Mouse (Mus musculus): ENCODE measurements around the gene Atf3. TPM values are rescaled to one million over a fixed set of nuclear protein-coding genes. Genes with fewer than 3 reads are reported as not detected.

Atf3 gene
- polyA plus RNA-seq (2015; fragmentation: Nextera tagmentation; extraction: Ambion mirVana): 8.2 and 8.3 TPM in 2 replicates

- no peak for DNase-seq (ENCODE audit: low spot score)
- no peak within 1 kb of the TSS for H3K9ac ChIP-seq (replicated peaks; ENCODE audit: low read depth)
- no peaks in the 10 kb centered on the region for H3K36me3 ChIP-seq (ENCODE audit: insufficient read depth, low read length)
- no peaks in the 10 kb centered on the region for H3K27me3 ChIP-seq (replicated peaks; ENCODE audit: insufficient read depth, low read length)
- no peak within 1 kb of the TSS for H3K4me3 ChIP-seq (ENCODE audit: low read depth, low read length)
- no peak for TF ChIP-seq CTCF (IDR thresholded peaks at IDR 0.05)
- no peak for TF ChIP-seq EP300 (IDR thresholded peaks at IDR 0.05)
- 49% methylated on average over 6 of the region's 6 CpGs for WGBS
- no peaks in the 10 kb centered on the region for H3K4me1 ChIP-seq (ENCODE audit: insufficient read depth, low read depth, low read length)
- no peak within 1 kb of the TSS for H3K27ac ChIP-seq (ENCODE audit: low read length)
- ATAC-seq: no peak
- H3K4me2 ChIP-seq (replicated peaks; ENCODE audit: low read depth, low read length): no peak within 1 kb of the TSS
- no peaks in the 10 kb centered on the region for H3K9me3 ChIP-seq (ENCODE audit: low read length)
These were observed at the start of gene Atf3 for GRCm38 (mm10) chr1:191217939-191218338. Gene Atf3, minus strand, starts transcription at chr1:191218039.

GRCm38 (mm10) chr1:191267162-191267561, 49.3 kb upstream of the Atf3 start:
- no peaks in the 10 kb centered on the region for H3K9me3 ChIP-seq (ENCODE audit: low read length)
- 85% methylated on average over 5 of the region's 5 CpGs for WGBS
- TF ChIP-seq EP300 (IDR thresholded peaks at IDR 0.05): no peak
- no peak for TF ChIP-seq CTCF (IDR thresholded peaks at IDR 0.05)
- ATAC-seq: no peak
- H3K27me3 ChIP-seq (replicated peaks; ENCODE audit: insufficient read depth, low read length): no peaks in the 10 kb centered on the region
- H3K36me3 ChIP-seq (ENCODE audit: insufficient read depth, low read length): no peaks in the 10 kb centered on the region
- no peak overlapping the region for H3K27ac ChIP-seq (ENCODE audit: low read length)
- H3K9ac ChIP-seq (replicated peaks; ENCODE audit: low read depth): no peak overlapping the region
- no peaks in the 10 kb centered on the region for H3K4me1 ChIP-seq (ENCODE audit: insufficient read depth, low read depth, low read length)
- no peak overlapping the region for H3K4me3 ChIP-seq (ENCODE audit: low read depth, low read length)
- DNase-seq (ENCODE audit: low spot score): no peak
- no peak overlapping the region for H3K4me2 ChIP-seq (replicated peaks; ENCODE audit: low read depth, low read length)

GRCm38 (mm10) chr1:191263471-191263870, 45.6 kb upstream of the Atf3 start:
- 77% methylated on average over 5 of the region's 5 CpGs for WGBS
- Histone ChIP-seq H3K4me2 (replicated peaks; ENCODE audit: low read depth, low read length) (no peak overlapping the region), H3K36me3 (ENCODE audit: insufficient read depth, low read length) (no peaks in the 10 kb centered on the region), H3K27ac (ENCODE audit: low read length) (no peak overlapping the region), H3K4me3 (ENCODE audit: low read depth, low read length) (no peak overlapping the region), H3K9me3 (ENCODE audit: low read length) (no peaks in the 10 kb centered on the region), H3K4me1 (ENCODE audit: insufficient read depth, low read depth, low read length) (0 out of 2 replicates have a peak, but pooled peaks cover 5% of the 10 kb centered on the region), H3K27me3 (replicated peaks; ENCODE audit: insufficient read depth, low read length) (no peaks in the 10 kb centered on the region), H3K9ac (replicated peaks; ENCODE audit: low read depth) (no peak overlapping the region)
- DNase-seq (ENCODE audit: low spot score) (no peak), ATAC-seq (no peak)
- no peak for TF ChIP-seq EP300 (IDR thresholded peaks at IDR 0.05)
- TF ChIP-seq CTCF (IDR thresholded peaks at IDR 0.05): no peak

GRCm38 (mm10) chr1:191261861-191262260, 44.0 kb upstream of the Atf3 start:
- 51% methylated on average over 6 of the region's 6 CpGs for WGBS
- Histone ChIP-seq H3K4me3 (ENCODE audit: low read depth, low read length) (no peak overlapping the region), H3K36me3 (ENCODE audit: insufficient read depth, low read length) (no peaks in the 10 kb centered on the region), H3K27ac (ENCODE audit: low read length) (no peak overlapping the region), H3K9me3 (ENCODE audit: low read length) (no peaks in the 10 kb centered on the region), H3K9ac (replicated peaks; ENCODE audit: low read depth) (no peak overlapping the region), H3K4me2 (replicated peaks; ENCODE audit: low read depth, low read length) (no peak overlapping the region), H3K4me1 (ENCODE audit: insufficient read depth, low read depth, low read length) (peaks cover 10% of the 10 kb centered on the region; the same call in 1 of the 2 replicates), H3K27me3 (replicated peaks; ENCODE audit: insufficient read depth, low read length) (no peaks in the 10 kb centered on the region)
- ATAC-seq: no peak
- TF ChIP-seq EP300 (IDR thresholded peaks at IDR 0.05): no peak
- no peak for TF ChIP-seq CTCF (IDR thresholded peaks at IDR 0.05)
- no peak for DNase-seq (ENCODE audit: low spot score)

- WGBS: 50% methylated on average over 5 of the region's 5 CpGs
- Histone ChIP-seq H3K27ac (ENCODE audit: low read length) (no peak overlapping the region), H3K27me3 (replicated peaks; ENCODE audit: insufficient read depth, low read length) (no peaks in the 10 kb centered on the region), H3K9me3 (ENCODE audit: low read length) (no peaks in the 10 kb centered on the region), H3K4me2 (replicated peaks; ENCODE audit: low read depth, low read length) (no peak overlapping the region), H3K36me3 (ENCODE audit: insufficient read depth, low read length) (no peaks in the 10 kb centered on the region), H3K9ac (replicated peaks; ENCODE audit: low read depth) (no peak overlapping the region), H3K4me1 (ENCODE audit: insufficient read depth, low read depth, low read length) (peaks cover 11% of the 10 kb centered on the region; the same call in 1 of the 2 replicates), H3K4me3 (ENCODE audit: low read depth, low read length) (no peak overlapping the region)
- DNase-seq (ENCODE audit: low spot score): no peak
- TF ChIP-seq CTCF (IDR thresholded peaks at IDR 0.05): no peak
- TF ChIP-seq EP300 (IDR thresholded peaks at IDR 0.05): no peak
- no peak for ATAC-seq
These were observed 41.8 kb upstream of the Atf3 start for GRCm38 (mm10) chr1:191259661-191260060.

- H3K9ac ChIP-seq (replicated peaks; ENCODE audit: low read depth): no peak overlapping the region
- H3K4me1 ChIP-seq (ENCODE audit: insufficient read depth, low read depth, low read length): peaks cover 11% of the 10 kb centered on the region; the same call in 1 of the 2 replicates
- DNase-seq (ENCODE audit: low spot score) (peak; percentile 39), ATAC-seq (no peak)
- 15% methylated on average over 7 of the region's 7 CpGs for WGBS
- no peaks in the 10 kb centered on the region for H3K9me3 ChIP-seq (ENCODE audit: low read length)
- no peak for TF ChIP-seq EP300 (IDR thresholded peaks at IDR 0.05)
- TF ChIP-seq CTCF (IDR thresholded peaks at IDR 0.05): no peak
- H3K4me3 ChIP-seq (ENCODE audit: low read depth, low read length): no peak overlapping the region
- no peaks in the 10 kb centered on the region for H3K27me3 ChIP-seq (replicated peaks; ENCODE audit: insufficient read depth, low read length)
- H3K36me3 ChIP-seq (ENCODE audit: insufficient read depth, low read length): no peaks in the 10 kb centered on the region
- H3K27ac ChIP-seq (ENCODE audit: low read length): no peak overlapping the region
- no peak overlapping the region for H3K4me2 ChIP-seq (replicated peaks; ENCODE audit: low read depth, low read length)
These were observed 41.3 kb upstream of the Atf3 start for GRCm38 (mm10) chr1:191259121-191259520.

- TF ChIP-seq CTCF (IDR thresholded peaks at IDR 0.05) (no peak), EP300 (IDR thresholded peaks at IDR 0.05) (no peak)
- WGBS: 45% methylated on average over 3 of the region's 3 CpGs
- H3K36me3 ChIP-seq (ENCODE audit: insufficient read depth, low read length): no peaks in the 10 kb centered on the region
- no peak overlapping the region for H3K4me2 ChIP-seq (replicated peaks; ENCODE audit: low read depth, low read length)
- no peaks in the 10 kb centered on the region for H3K9me3 ChIP-seq (ENCODE audit: low read length)
- H3K27me3 ChIP-seq (replicated peaks; ENCODE audit: insufficient read depth, low read length): no peaks in the 10 kb centered on the region
- no peak for DNase-seq (ENCODE audit: low spot score)
- peaks cover 11% of the 10 kb centered on the region; the same call in 1 of the 2 replicates for H3K4me1 ChIP-seq (ENCODE audit: insufficient read depth, low read depth, low read length)
- H3K4me3 ChIP-seq (ENCODE audit: low read depth, low read length): no peak overlapping the region
- no peak overlapping the region for H3K27ac ChIP-seq (ENCODE audit: low read length)
- no peak for ATAC-seq
- H3K9ac ChIP-seq (replicated peaks; ENCODE audit: low read depth): no peak overlapping the region
These were observed 40.7 kb upstream of the Atf3 start for GRCm38 (mm10) chr1:191258521-191258920.

Data from lung, postnatal 0 days (tissue).